Mouse (Mus musculus): ENCODE measurements around the gene Twist1.

Twist1 gene

GRCm38 (mm10) chr12:33966490-33967415, 9.3 kb downstream of the Twist1 start:
- DNase-seq (ENCODE audit: low read depth, low spot score), result peak; percentile 28

GRCm38 (mm10) chr12:33967514-33967913, 10.0 kb downstream of the Twist1 start:
- DNase-seq (ENCODE audit: low read depth, low spot score), result peak; percentile 24

- peak; percentile 39 for DNase-seq (ENCODE audit: low read depth, low spot score)
Measured at GRCm38 (mm10) chr12:33968041-33968897, 10.8 kb downstream of the Twist1 start.

GRCm38 (mm10) chr12:33968898-33969178, 11.4 kb downstream of the Twist1 start:
- DNase-seq (ENCODE audit: low read depth, low spot score), result no peak

- DNase-seq (ENCODE audit: low read depth, low spot score), result no peak
Measured at GRCm38 (mm10) chr12:33980159-33980558, 22.7 kb downstream of the Twist1 start.

GRCm38 (mm10) chr12:33981433-33981832, 24.0 kb downstream of the Twist1 start:
- no peak for DNase-seq (ENCODE audit: low read depth, low spot score)

GRCm38 (mm10) chr12:33993127-33993526, 35.7 kb downstream of the Twist1 start:
- no peak for DNase-seq (ENCODE audit: low read depth, low spot score)
